Mouse (Mus musculus): ENCODE measurements around the gene Otx1.

The Otx1 gene
- long read RNA-seq, experiment 1 = 0 reads
- long read RNA-seq, experiment 2 = 0 reads

- intact Hi-C loops (cut with DNase I) = no loop called here
These were observed at the start of gene Otx1 for GRCm38 (mm10) chr11:22002783-22003340. Gene Otx1, minus strand, starts transcription at chr11:22002897.

GRCm38 (mm10) chr11:22050864-22051263 lies 48.2 kb upstream of the Otx1 start:
- intact Hi-C loops (cut with DNase I) = no loop called here

GRCm38 (mm10) chr11:22039854-22040426 lies 37.2 kb upstream of the Otx1 start:
- intact Hi-C loops (cut with DNase I) = no loop called here

DNA sequence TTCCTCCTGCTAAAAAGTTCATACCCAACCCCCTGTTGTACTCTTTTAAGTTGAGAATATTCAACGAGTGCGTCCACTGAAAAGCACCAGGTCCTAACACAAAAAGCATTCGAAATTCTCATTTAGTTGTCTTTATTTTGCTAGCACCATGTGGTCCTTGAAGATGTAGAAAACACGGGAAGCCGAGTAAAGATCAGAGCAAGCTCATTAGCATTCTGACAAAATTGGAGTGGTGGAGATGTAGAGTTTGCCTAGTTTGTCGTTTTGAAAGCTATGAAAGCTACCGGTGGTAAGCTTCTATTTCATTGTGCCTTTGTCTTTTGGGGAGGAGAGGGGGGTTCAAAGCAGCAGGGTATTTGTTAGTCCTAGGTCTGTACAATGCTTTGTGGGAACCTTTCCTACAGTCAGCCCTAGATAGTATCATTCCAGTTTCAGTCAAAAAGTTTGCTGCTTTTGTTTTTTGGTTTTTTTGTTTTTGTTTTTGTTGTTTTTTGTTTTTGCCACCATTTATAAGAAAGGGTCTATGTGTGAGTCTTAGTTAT lies 31.9 kb upstream of the Otx1 start:
- intact Hi-C loops (cut with DNase I) = no loop called here

DNA sequence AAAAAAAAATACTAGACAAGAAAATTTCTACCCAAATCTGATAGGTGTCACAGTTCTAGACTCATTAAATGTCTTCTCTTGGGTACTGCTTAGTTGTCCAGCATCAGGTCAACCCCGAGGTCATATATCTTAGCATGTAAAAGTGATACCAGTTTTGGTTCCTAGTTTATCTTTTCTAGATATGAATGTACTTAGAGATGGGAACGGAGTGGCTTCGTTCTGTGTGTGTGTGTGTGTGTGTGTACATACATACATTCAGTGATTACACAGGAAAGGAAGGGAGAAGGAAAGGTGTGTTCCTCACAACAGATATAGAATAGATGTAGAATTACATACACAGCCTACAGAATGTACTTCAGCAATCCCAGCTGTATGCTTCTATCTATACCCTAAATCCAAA lies 30.9 kb upstream of the Otx1 start:
- intact Hi-C loops (cut with DNase I) = no loop called here

DNA sequence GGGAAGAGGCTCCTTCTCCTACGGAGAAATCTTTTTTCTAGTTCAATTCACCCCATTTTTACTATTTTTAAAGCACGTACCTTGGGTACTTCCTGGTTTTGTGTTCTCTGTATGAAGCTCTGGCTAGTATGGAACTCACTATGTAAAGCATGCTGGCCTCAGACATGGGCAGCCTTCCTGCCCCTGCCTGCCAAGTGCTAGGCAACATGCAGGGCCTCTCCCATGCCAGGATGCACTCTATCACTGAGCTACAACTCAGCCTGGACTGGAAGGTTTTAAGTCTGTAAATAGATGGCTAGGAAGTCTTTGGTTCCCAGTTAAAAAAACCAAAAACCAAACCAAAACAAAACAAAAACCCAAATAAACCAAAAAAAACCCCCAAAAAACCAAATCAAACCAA lies 17.9 kb upstream of the Otx1 start:
- intact Hi-C loops (cut with DNase I) = no loop called here

GRCm38 (mm10) chr11:22017444-22017843 lies 14.7 kb upstream of the Otx1 start:
- intact Hi-C loops (cut with DNase I) = no loop called here

GRCm38 (mm10) chr11:22016341-22016740 lies 13.6 kb upstream of the Otx1 start:
- intact Hi-C loops (cut with DNase I) = no loop called here

DNA sequence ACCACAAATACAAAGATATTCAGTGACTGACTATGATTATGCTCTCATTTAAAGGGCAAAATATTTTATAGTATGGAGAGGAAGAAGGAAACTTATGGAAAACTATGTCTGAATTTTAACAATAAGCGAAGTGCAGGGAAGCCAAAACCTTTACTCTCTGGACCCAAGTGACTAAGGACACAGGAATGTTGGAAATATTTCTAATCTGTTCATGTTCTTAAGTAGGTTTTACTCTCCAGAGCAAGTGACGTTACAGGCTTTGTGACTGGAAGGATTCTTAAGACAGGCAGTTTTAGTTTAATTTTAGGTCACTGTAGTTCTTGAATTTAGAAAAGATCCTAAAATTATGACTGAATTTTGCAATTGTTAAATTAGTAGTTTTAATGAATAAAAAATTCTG lies 6.1 kb upstream of the Otx1 start:
- intact Hi-C loops (cut with DNase I) = no loop called here

DNA sequence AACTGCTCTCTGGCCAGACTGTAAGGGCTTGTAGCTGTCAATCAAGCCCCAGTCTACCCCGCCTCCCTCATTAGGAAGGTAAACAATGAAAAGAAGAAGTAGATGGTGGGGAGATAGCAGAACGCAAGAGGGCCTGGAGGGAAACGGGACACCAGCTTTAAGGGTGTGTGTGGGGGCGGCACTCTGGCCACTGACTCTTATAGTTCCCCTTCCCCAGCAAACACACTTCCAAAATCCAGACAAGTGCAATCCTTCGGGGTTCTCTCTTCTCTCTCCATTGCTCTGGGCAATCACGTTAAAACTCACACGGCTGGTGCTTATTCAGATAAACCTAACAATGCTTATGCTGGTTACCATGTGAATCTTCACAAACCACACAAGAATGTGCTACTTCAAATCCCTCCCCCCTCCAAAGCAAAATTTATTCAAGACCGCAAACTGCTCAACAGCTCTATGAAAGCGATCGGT lies 5.5 kb upstream of the Otx1 start:
- intact Hi-C loops (cut with DNase I) = no loop called here

DNA sequence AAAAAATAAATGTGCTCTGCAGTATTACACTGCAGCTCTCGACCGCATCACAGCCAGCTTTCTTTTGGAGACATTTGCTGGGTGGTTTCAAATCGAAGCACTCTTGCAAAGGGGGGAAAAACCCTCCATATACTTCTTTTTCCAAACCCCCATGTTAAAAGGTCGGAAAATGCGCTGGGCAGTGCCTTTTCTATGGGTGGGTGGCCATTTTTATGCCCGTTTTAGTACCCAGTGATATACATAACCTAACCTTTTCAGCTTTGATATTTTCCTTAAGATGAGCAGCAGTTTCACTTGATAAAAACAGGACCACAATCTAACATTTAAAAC lies 5.0 kb upstream of the Otx1 start:
- intact Hi-C loops (cut with DNase I) = no loop called here

DNA sequence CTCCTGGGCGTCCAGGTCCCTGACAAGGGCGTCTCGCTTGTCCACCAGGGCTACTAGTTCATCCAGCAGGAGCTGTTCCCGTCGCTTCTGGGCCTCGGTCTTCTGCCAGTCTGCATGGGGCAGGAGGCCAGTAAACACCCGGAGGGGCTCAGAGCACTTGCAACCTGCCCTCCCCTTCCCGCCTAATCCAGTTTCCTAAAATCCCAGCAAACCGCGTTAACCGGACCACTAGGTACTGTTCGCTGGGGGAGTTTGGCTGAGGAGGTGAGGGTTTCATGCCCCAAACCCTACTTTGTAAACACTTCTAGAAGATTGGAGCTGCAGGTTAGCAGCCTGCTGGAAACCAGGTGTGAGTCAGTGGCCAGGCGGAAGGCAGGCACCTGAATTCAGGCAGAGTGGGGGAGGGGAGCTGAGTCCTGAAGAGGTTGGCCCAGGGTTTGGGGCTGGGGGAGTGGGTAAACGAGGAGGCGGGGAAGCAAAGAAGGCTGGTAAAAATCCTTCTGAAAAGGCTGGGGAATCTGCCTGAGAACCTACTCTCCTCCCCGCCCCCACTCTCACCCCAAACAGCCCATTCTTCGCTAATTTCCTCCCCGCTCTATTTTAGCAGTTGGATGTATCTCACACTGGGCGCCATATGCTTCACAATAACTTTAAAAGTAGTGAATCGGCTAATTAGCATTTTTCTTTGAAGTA lies 4.5 kb upstream of the Otx1 start:
- intact Hi-C loops (cut with DNase I) = no loop called here

DNA sequence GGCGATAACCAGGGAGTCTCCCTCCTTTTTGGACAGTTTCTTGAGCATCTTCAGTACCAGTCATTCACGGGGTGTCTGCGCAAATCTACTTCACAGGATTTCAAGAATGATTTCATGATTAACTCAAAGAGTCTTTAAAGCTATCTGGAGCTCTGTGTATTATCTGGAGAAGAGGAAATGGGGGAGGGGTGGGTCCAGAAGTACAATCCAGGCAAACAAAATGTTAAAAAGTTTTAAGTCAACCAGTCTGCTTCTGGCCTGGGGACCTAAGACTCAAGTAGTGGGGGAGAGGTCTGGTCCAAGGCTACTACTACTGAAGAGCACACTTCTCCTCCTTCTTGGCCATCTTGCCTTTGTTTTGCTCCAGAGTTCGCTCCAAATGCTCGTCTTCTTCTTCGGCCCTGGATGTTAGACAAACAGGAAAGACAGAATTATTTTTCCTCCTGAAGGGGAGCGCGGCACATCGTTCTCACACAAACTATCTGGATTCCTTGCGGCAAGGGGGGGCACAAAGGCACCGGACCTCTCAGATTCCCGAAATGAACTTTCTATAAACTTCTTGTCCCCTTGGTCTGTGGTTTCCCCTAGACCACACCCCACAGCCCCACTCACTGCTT lies 3.9 kb upstream of the Otx1 start:
- intact Hi-C loops (cut with DNase I) = no loop called here

DNA sequence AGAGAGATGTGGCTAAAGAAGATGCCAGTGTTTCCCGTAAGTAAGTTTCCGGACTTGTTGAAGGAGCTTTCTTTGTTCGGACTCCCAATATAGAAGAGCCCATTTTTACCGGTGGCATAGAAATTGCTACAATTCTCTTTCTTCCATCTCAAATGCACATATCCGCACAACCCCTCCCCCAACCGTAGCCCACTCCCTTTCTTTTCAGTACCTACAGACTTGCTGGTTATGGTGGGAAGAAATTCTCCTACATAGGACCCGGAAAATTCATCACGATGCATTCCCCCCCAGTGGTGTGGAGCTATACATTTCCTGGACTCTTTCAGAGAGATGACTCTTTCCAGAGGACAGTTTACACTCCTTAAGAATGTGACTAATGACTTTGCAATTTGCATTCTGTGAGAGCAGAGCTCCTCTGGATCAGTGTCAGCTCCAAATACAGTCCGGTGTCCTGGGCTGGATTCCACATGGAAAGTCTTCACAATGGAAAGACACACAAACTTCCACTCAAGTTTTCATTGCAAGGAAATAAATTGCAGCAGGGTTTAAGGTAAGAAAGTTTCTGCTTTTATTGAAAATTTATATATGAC lies 2.7 kb upstream of the Otx1 start:
- intact Hi-C loops (cut with DNase I) = no loop called here

DNA sequence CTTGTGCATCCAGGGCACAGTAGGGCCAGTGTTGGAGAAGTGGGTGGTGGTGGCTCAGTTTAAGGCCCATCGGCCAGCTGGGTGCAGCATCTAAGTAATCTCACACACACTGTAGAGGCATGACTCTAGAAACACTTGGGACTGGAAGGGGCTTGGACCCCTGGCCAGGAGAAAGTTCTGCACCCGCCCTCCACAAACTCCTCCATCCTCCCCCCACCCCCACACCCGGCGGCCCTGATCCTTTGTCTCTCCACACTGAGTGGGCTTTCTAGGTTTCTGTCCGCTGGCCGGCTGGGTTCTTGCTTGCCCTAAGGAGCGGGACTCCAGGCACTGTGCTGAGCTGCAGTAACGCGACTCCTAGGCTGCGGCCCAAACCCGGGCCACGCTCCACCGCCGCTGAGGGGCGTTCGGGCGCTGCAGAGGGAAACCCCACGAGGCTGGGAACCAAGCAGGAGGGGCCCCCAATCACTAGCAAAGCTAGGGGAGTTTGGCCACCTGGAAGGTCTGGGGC lies 1.7 kb upstream of the Otx1 start:
- intact Hi-C loops (cut with DNase I) = no loop called here

DNA sequence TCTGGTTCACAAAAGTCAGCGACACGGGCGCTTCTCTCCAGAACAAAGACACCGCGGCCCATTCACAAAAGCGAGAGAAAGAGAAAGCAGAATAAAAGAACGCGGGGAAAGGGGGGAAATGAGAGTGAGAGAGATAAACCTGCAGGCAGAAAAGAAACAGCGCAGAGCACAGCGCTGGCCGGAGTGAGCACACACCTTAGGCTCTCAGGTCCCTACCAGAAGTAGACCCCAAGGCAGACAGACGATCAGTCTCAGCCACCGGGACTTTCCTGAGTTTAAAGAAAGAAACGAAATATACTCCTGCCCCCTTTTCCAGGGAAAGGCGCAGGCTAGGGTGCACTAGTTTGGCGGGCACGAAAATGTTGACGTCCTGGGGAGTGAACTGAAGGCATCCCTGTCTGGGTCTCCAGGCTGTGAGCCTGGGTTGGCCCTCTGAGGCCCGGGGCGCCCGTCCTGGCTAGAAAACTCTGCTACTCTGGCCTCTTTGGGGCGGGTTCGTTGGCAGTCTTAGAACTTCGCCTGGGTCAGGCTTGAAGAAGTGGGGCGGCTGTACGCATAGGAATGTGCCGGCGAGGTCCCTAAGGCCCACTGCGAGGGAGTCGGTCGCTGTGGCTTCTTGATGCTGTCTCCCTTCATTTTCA lies 764 bp upstream of the Otx1 start:
- intact Hi-C loops (cut with DNase I) = no loop called here

GRCm38 (mm10) chr11:22002062-22002782 lies 475 bp downstream of the Otx1 start:
- intact Hi-C loops (cut with DNase I) = no loop called here

DNA sequence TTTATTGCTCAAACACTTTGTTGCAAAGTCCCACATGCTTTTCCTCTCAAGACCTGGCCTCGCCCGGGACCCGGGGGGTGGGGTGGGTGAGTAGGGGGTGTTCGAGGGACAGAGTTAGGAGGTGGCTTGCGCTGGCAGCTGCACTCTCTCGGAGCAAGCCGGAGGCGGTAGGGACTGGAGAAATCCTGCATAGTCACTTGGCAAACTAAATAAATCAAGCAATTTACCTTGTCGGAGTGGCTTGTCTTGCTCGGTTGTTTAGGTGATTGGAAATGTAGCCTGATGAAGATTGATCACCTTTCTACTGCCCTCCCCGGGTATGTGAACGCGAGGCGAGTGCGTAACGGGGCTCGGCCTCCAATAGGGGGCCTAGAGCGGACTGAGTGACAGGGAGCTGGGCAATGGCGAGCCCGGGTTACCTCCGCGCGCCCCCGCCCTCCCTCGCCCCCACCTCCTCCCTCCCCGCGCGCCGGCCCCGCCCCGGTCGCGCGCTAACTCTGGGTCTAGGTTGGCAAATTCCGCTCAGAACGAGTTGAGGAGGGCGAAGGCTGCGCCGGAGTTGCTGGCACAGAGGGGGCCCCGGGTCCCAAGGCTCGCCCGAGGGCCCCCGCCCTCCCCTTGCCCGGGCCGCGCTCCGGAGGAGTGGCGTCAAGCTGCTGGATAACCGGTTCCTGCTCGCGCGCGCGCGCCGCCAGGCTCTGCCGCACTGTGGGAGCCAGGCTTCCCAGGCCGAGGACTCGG lies 1.2 kb downstream of the Otx1 start:
- intact Hi-C loops (cut with DNase I) = no loop called here

DNA sequence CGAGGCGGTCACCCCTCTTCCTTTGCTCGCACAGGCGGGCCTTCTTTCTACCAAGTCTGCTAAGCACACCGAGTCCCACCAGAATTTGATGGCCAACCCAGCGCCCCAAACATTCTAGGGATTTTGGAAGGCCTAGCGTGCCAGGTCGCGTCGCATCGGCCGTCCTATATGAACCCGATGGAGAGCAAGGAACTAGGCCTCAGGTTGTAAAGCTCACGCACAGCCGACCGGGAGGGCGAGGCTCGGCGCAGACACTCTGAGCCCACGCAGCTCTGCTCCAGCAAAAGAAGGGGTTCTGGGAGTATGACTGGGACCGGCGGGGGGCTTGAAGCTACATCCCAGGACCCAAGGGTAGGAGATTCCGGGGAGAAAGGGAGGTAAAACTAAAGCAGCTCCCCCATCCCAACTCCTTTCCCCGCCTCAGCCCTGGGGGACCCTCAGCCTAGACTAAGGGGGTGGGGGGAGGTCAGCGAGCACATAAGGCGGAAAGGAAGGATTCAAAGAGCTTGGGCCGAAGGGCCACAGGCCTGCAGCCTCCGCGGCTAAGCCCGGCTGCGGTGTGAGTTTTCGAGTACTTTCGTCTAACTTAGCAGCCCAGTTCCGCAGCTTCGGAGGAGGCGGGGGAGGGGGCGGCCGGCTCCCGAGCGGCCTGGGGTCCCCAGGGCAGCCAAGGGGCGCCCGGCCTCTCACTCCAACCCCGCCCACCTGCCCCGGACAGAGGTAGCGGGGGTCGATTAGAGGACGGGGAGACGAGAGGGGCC lies 2.2 kb downstream of the Otx1 start:
- intact Hi-C loops (cut with DNase I) = no loop called here

Measured in adrenal gland (tissue).